Mouse (Mus musculus) layer of hippocampus, adult 9-11 months (tissue): ENCODE measurements around the gene Tmem269.

Experiments used
- DNase-seq: peaks from one replicate; pipeline ENCODE4 v3.0.0; 2022

Gene Tmem269

GRCm38 (mm10) chr4:119178331-119178730 lies 39.7 kb downstream of the Tmem269 start:
- peak; percentile 31 for DNase-seq

- DNase-seq = peak; percentile 73
Measured at GRCm38 (mm10) chr4:119177702-119178101, 40.3 kb downstream of the Tmem269 start.

DNA sequence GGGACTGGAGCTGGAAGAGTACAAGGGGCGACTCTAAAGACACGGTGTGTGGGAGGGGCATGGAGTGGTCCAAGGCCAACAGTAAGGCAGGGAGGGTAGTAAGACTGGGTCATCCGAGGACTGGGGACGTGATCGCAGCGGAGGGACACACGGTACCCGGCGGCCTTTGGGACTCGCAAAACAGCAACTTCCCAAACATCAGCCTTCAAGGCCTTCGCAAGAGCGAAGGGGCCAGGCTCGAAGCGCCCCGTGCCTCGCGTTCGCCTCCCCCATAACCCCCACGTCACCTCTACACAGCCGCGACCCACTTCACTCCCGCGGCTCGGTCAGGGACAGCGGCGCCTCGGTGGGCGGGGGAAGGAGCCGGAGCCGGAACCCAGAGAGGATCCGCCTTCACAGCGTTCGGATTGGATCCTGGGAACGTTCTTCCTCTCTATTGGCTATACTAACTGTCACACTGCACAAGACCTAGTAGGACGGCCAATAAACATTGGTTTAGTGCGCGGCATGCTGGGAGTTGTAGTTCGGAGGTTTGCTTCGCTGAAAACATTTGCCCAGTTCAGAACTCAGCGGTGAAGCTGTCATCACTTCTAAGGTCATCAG lies 44.1 kb downstream of the Tmem269 start, which contains the start of gene Zfp691:
Zfp691 (minus strand) TSS at position 345 of the 603 bp plus-strand sequence.
- DNase-seq = peak; percentile 97

- no peak for DNase-seq
Measured at GRCm38 (mm10) chr4:119172919-119173650, 44.9 kb downstream of the Tmem269 start.

- DNase-seq = peak; percentile 86
Measured at GRCm38 (mm10) chr4:119167663-119168062, 50.4 kb downstream of the Tmem269 start.

GRCm38 (mm10) chr4:119167068-119167467 lies 50.9 kb downstream of the Tmem269 start:
- DNase-seq = no peak

DNA sequence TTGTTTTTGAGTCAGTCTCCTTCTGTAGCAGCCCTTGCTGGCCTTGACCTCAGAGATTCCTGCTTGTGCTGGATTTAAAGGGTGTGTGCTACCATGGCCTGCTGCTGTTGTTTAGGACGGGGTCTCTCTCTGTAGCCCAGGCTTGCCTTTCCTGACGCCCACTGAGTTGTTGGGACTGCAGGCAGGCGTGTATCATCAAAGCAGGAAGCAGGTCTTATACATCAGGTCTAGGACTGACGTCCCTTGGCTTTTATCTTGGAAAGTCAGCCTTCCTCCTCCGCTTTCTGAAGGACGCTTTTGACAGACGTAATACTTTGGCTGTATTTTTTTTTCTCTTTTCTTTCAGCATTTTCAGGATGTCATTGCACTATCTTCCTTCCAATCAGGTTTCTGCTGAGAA lies 52.1 kb downstream of the Tmem269 start:
- no peak for DNase-seq

GRCm38 (mm10) chr4:119162990-119163389 lies 55.0 kb downstream of the Tmem269 start:
- no peak for DNase-seq

DNA sequence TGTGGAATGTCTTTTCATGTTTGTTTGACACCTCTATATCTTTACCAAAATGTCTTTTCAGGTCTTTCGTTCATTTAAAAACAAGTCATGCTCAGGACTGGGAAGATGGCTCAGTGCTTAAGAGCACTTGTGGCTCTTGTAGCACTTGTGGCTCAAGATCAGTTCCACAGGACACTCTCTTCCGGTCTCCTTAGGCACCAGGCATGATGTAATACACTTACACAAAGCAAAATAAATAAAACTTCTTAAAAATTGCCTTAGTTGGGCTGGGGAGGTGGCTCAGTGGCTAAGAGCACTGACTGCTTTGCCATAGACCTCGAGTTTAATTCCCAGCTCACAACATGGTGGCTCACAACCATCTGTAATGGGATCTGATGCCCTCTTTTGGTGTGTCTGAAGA lies 56.7 kb downstream of the Tmem269 start:
- DNase-seq = no peak

GRCm38 (mm10) chr4:119157891-119158290 lies 60.1 kb downstream of the Tmem269 start:
- DNase-seq = no peak

- DNase-seq = no peak
Measured at GRCm38 (mm10) chr4:119157186-119157585, 60.8 kb downstream of the Tmem269 start.
